Mouse (Mus musculus) hindbrain, embryonic 14.5 days (tissue): ENCODE measurements around the gene Nfe2. TPM values are rescaled to one million over a fixed set of nuclear protein-coding genes. Genes with fewer than 3 reads are reported as not detected.
"Not testable (repeated sequence)": the region's sequence is repeated elsewhere in the genome, so short reads cannot be mapped to it uniquely, and the experiment has no call there.

Experiments used
- ATAC-seq: fragments of 200-750 bp; cut with Nextera tagmentation; 2 replicates; pipeline ENCODE4 v1.8.0; 2017; ENCODE audit warnings: moderate number of reproducible peaks, mild to moderate bottlenecking, moderate TSS enrichment, moderate library complexity; ENCODE audit not compliant: low FRiP score
- DNase-seq: peaks from one replicate; pipeline ENCODE4 v3.0.0-alpha.2; 2015; ENCODE audit warnings: low spot score
- H3K27ac ChIP-seq: fragments of 300-500 bp; sonication (generic); 2 replicates; pipeline ENCODE4 v1.5.1; 2014; ENCODE audit warnings: mild to moderate bottlenecking, moderate library complexity
- H3K27me3 ChIP-seq: fragments of 300-500 bp; sonication (generic); 2 replicates; pipeline ENCODE4 v1.6.1; 2014; ENCODE audit warnings: mild to moderate bottlenecking, low read length, mixed read lengths; ENCODE audit not compliant: control insufficient read depth, insufficient read depth
- H3K36me3 ChIP-seq: fragments of 300-500 bp; sonication (generic); replicated peaks from 2 replicates; pipeline ENCODE4 v1.6.1; 2014; ENCODE audit not compliant: control insufficient read depth, insufficient read depth
- H3K4me1 ChIP-seq: fragments of 300-500 bp; sonication (generic); replicated peaks from 2 replicates; pipeline ENCODE4 v1.6.1; 2014; ENCODE audit warnings: antibody characterized with exemption, low read length, mixed read lengths; ENCODE audit not compliant: control insufficient read depth, insufficient read depth
- H3K4me2 ChIP-seq: fragments of 300-500 bp; sonication (generic); replicated peaks from 2 replicates; pipeline ENCODE4 v1.6.1; 2014; ENCODE audit warnings: mild to moderate bottlenecking, moderate library complexity
- H3K4me3 ChIP-seq: fragments of 300-500 bp; sonication (generic); replicated peaks from 2 replicates; pipeline ENCODE4 v1.5.1; 2014; ENCODE audit warnings: mild to moderate bottlenecking, low read length
- H3K9ac ChIP-seq: fragments of 300-500 bp; sonication (generic); 2 replicates; pipeline ENCODE4 v1.6.1; 2014
- H3K9me3 ChIP-seq: fragments of 300-500 bp; sonication (generic); 2 replicates; pipeline ENCODE4 v1.6.1; 2016; ENCODE audit warnings: low read length; ENCODE audit not compliant: control insufficient read depth
- WGBS: fragments of 180-500 bp; shearing (Covaris S2); extraction: QIAGEN DNeasy Blood & Tissue Kit; methylation state at CpG from one replicate; pipeline ENCODE4 v1.1.7; 2014; 5-methylcytosine and 5-hydroxymethylcytosine counted together
- polyA plus RNA-seq: library from polyadenylated mRNA; unstranded; fragments of >200 nt; fragmentation: Nextera tagmentation; extraction: Ambion mirVana; gene quantifications from 2 replicates; pipeline ENCODE4 v1.2.1, GENCODE M21; 2014

Nfe2 gene
- polyA plus RNA-seq, 1 experiment from 2014 or later = 1.1 TPM

- H3K9ac ChIP-seq = no peak overlapping the region
- no peaks in the 10 kb centered on the region for H3K9me3 ChIP-seq
- H3K27me3 ChIP-seq = peaks cover 7% of the 10 kb centered on the region
- no peak overlapping the region for H3K4me3 ChIP-seq
- no peak overlapping the region for H3K4me2 ChIP-seq
- 88% methylated on average over 5 of the region's 5 CpGs for WGBS
- H3K36me3 ChIP-seq = no peaks in the 10 kb centered on the region
- ATAC-seq (no peak), DNase-seq (no peak)
- H3K27ac ChIP-seq = no peak overlapping the region
- peaks cover 9% of the 10 kb centered on the region; the same call in 1 of the 2 replicates for H3K4me1 ChIP-seq
Measured at GRCm38 (mm10) chr15:103259162-103259561, 959 bp upstream of the Nfe2 start.

- Histone ChIP-seq H3K4me1 (peaks cover 9% of the 10 kb centered on the region; the same call in 1 of the 2 replicates), H3K4me3 (no peak overlapping the region), H3K36me3 (no peaks in the 10 kb centered on the region), H3K9me3 (no peaks in the 10 kb centered on the region), H3K27me3 (peaks cover 7% of the 10 kb centered on the region), H3K9ac (no peak overlapping the region), H3K4me2 (no peak overlapping the region), H3K27ac (no peak overlapping the region)
- DNase-seq = no peak
- ATAC-seq = no peak
- whole genome bisulfite sequencing = 91% methylated on average over 6 of the region's 6 CpGs
Measured at GRCm38 (mm10) chr15:103256210-103256986, 1.8 kb downstream of the Nfe2 start.

GRCm38 (mm10) chr15:103255169-103255568 is 3.0 kb downstream of the Nfe2 start:
- no peak for DNase-seq
- ATAC-seq = peak; percentile 59; the same call in 1 of the 2 replicates
- whole genome bisulfite sequencing = under 1% methylated on average over 24 of the region's 25 CpGs

GRCm38 (mm10) chr15:103253352-103253751 is 4.9 kb downstream of the Nfe2 start:
- H3K4me2 ChIP-seq = no peak overlapping the region
- no peaks in the 10 kb centered on the region for H3K9me3 ChIP-seq
- DNase-seq = no peak
- peaks cover 9% of the 10 kb centered on the region; the same call in 1 of the 2 replicates for H3K4me1 ChIP-seq
- ATAC-seq = no peak
- peaks cover 7% of the 10 kb centered on the region for H3K27me3 ChIP-seq
- H3K4me3 ChIP-seq = no peak overlapping the region
- H3K36me3 ChIP-seq = peaks cover 11% of the 10 kb centered on the region
- WGBS = 100% methylated on average over 1 of the region's 1 CpGs
- H3K27ac ChIP-seq = no peak overlapping the region
- no peak overlapping the region for H3K9ac ChIP-seq

More at GRCm38 (mm10) chr15:103255169-103255568, 3.0 kb downstream of the Nfe2 start:
- Histone ChIP-seq H3K4me2 (peak overlapping the region; percentile 56), H3K4me3 (peak overlapping the region; percentile 22), H3K27me3 (peaks cover 7% of the 10 kb centered on the region), H3K4me1 (peaks cover 9% of the 10 kb centered on the region; the same call in 1 of the 2 replicates), H3K9ac (peak overlapping the region; percentile 39; the same call in 1 of the 2 replicates), H3K27ac (no peak overlapping the region), H3K36me3 (no peaks in the 10 kb centered on the region), H3K9me3 (no peaks in the 10 kb centered on the region)

- H3K9me3 ChIP-seq = no peaks in the 10 kb centered on the region
- no peak for ATAC-seq
- H3K36me3 ChIP-seq = peaks cover 18% of the 10 kb centered on the region
- no peak overlapping the region for H3K9ac ChIP-seq
- no peak overlapping the region for H3K4me3 ChIP-seq
- no peak overlapping the region for H3K4me2 ChIP-seq
- no peak overlapping the region for H3K27ac ChIP-seq
- peaks cover 4% of the 10 kb centered on the region for H3K27me3 ChIP-seq
- 91% methylated on average over 3 of the region's 3 CpGs for WGBS
- peaks cover 9% of the 10 kb centered on the region; the same call in 1 of the 2 replicates for H3K4me1 ChIP-seq
- DNase-seq = no peak
Measured at GRCm38 (mm10) chr15:103252660-103253059, 5.5 kb downstream of the Nfe2 start.

- H3K4me2 ChIP-seq = no peak overlapping the region
- H3K27ac ChIP-seq = no peak overlapping the region
- H3K9me3 ChIP-seq = no peaks in the 10 kb centered on the region
- H3K4me3 ChIP-seq = no peak overlapping the region
- 73% methylated on average over 1 of the region's 1 CpGs for WGBS
- no peak for DNase-seq
- peaks cover 9% of the 10 kb centered on the region; the same call in 1 of the 2 replicates for H3K4me1 ChIP-seq
- peaks cover 28% of the 10 kb centered on the region for H3K36me3 ChIP-seq
- H3K27me3 ChIP-seq = peaks cover 4% of the 10 kb centered on the region
- no peak for ATAC-seq
- H3K9ac ChIP-seq = no peak overlapping the region
Measured at GRCm38 (mm10) chr15:103251595-103251994, 6.6 kb downstream of the Nfe2 start.

GRCm38 (mm10) chr15:103250195-103250740 is 7.9 kb downstream of the Nfe2 start:
- ATAC-seq (no peak), DNase-seq (no peak)
- H3K9me3 ChIP-seq = no peaks in the 10 kb centered on the region
- 39% methylated on average over 2 of the region's 2 CpGs for WGBS
- no peak overlapping the region for H3K4me2 ChIP-seq
- H3K27ac ChIP-seq = no peak overlapping the region
- peaks cover 8% of the 10 kb centered on the region; the same call in 1 of the 2 replicates for H3K4me1 ChIP-seq
- H3K9ac ChIP-seq = no peak overlapping the region
- H3K36me3 ChIP-seq = peaks cover 42% of the 10 kb centered on the region
- peaks cover 4% of the 10 kb centered on the region; the same call in 1 of the 2 replicates for H3K27me3 ChIP-seq
- H3K4me3 ChIP-seq = no peak overlapping the region

- H3K4me3 ChIP-seq, H3K9me3 ChIP-seq, H3K4me1 ChIP-seq, H3K4me2 ChIP-seq, H3K9ac ChIP-seq, ATAC-seq, H3K27me3 ChIP-seq, H3K27ac ChIP-seq, DNase-seq: not testable (repeated sequence)
- 91% methylated on average over 6 of the region's 6 CpGs for WGBS
- H3K36me3 ChIP-seq = peaks cover 47% of the 10 kb centered on the region
Measured at GRCm38 (mm10) chr15:103249511-103249910, 8.7 kb downstream of the Nfe2 start.
